Mouse (Mus musculus): ENCODE measurements around the gene Zfp598. TPM values are rescaled to one million over a fixed set of nuclear protein-coding genes. Genes with fewer than 3 reads are reported as not detected.
"Not testable (repeated sequence)": the region's sequence is repeated elsewhere in the genome, so short reads cannot be mapped to it uniquely, and the experiment has no call there.

The Zfp598 gene
- polyA plus RNA-seq, 1 experiment from 2014 or later = 24.9 TPM

GRCm38 (mm10) chr17:24720616-24721015 is 51.1 kb downstream of the Zfp598 start:
- ATAC-seq (ENCODE audit: low FRiP score); H3K27ac ChIP-seq (ENCODE audit: low read depth, low read length); H3K27me3 ChIP-seq (ENCODE audit: control insufficient read depth, insufficient read depth, low read length); H3K9me3 ChIP-seq (ENCODE audit: control insufficient read depth, low read length): not testable (repeated sequence)
- peak overlapping the region; percentile 88 for H3K4me2 ChIP-seq
- H3K36me3 ChIP-seq (ENCODE audit: control insufficient read depth, insufficient read depth, low read length) = peaks cover 11% of the 10 kb centered on the region
- WGBS = 2% methylated on average over 11 of the region's 11 CpGs
- H3K9ac ChIP-seq (ENCODE audit: low read length) = peak overlapping the region; percentile 82
- peak; percentile 86 for DNase-seq (ENCODE audit: low spot score, missing footprints)
- peaks cover 15% of the 10 kb centered on the region for H3K4me1 ChIP-seq (ENCODE audit: control insufficient read depth, insufficient read depth, low read length)
- H3K4me3 ChIP-seq (ENCODE audit: low read depth, low read length) = peak overlapping the region; percentile 88

GRCm38 (mm10) chr17:24721383-24721955 is 52.0 kb downstream of the Zfp598 start:
- 76% methylated on average over 7 of the region's 7 CpGs for WGBS
- peak overlapping the region; percentile 88 for H3K4me2 ChIP-seq
- peak; percentile 83 for DNase-seq (ENCODE audit: low spot score, missing footprints)
- not testable (repeated sequence) for H3K9me3 ChIP-seq (ENCODE audit: control insufficient read depth, low read length); H3K27me3 ChIP-seq (ENCODE audit: control insufficient read depth, insufficient read depth, low read length); H3K27ac ChIP-seq (ENCODE audit: low read depth, low read length); ATAC-seq (ENCODE audit: low FRiP score)
- H3K4me3 ChIP-seq (ENCODE audit: low read depth, low read length) = peak overlapping the region; percentile 88
- peaks cover 15% of the 10 kb centered on the region for H3K4me1 ChIP-seq (ENCODE audit: control insufficient read depth, insufficient read depth, low read length)
- H3K36me3 ChIP-seq (ENCODE audit: control insufficient read depth, insufficient read depth, low read length) = peaks cover 11% of the 10 kb centered on the region
- H3K9ac ChIP-seq (ENCODE audit: low read length) = peak overlapping the region; percentile 47

GRCm38 (mm10) chr17:24722220-24722924 is 52.9 kb downstream of the Zfp598 start:
- peaks cover 11% of the 10 kb centered on the region for H3K36me3 ChIP-seq (ENCODE audit: control insufficient read depth, insufficient read depth, low read length)
- no peak for ATAC-seq (ENCODE audit: low FRiP score)
- no peak overlapping the region; the same call in 1 of the 2 replicates for H3K4me2 ChIP-seq
- H3K4me3 ChIP-seq (ENCODE audit: low read depth, low read length) = 0 out of 2 replicates have a peak overlapping the region, but pooled peaks have one; percentile 3
- no peaks in the 10 kb centered on the region for H3K9me3 ChIP-seq (ENCODE audit: control insufficient read depth, low read length)
- H3K4me1 ChIP-seq (ENCODE audit: control insufficient read depth, insufficient read depth, low read length) = peaks cover 15% of the 10 kb centered on the region
- H3K9ac ChIP-seq (ENCODE audit: low read length) = no peak overlapping the region; the same call in 1 of the 2 replicates
- no peak overlapping the region for H3K27ac ChIP-seq (ENCODE audit: low read depth, low read length)
- 40% methylated on average over 13 of the region's 13 CpGs for WGBS
- H3K27me3 ChIP-seq (ENCODE audit: control insufficient read depth, insufficient read depth, low read length) = no peaks in the 10 kb centered on the region
- DNase-seq (ENCODE audit: low spot score, missing footprints) = peak; percentile 89

GRCm38 (mm10) chr17:24723122-24723880 is 53.8 kb downstream of the Zfp598 start:
- ATAC-seq (ENCODE audit: low FRiP score) = no peak
- H3K9me3 ChIP-seq (ENCODE audit: control insufficient read depth, low read length) = no peaks in the 10 kb centered on the region

GRCm38 (mm10) chr17:24723881-24724180 is 54.3 kb downstream of the Zfp598 start:
- ATAC-seq (ENCODE audit: low FRiP score) (no peak), DNase-seq (ENCODE audit: low spot score, missing footprints) (no peak)
- H3K36me3 ChIP-seq (ENCODE audit: control insufficient read depth, insufficient read depth, low read length) = peaks cover 11% of the 10 kb centered on the region
- 0% methylated on average over 15 of the region's 15 CpGs for WGBS
- peak overlapping the region; percentile 74 for H3K4me2 ChIP-seq
- H3K27me3 ChIP-seq (ENCODE audit: control insufficient read depth, insufficient read depth, low read length) = no peaks in the 10 kb centered on the region
- H3K27ac ChIP-seq (ENCODE audit: low read depth, low read length) = peak overlapping the region; percentile 33
- peak overlapping the region; percentile 74 for H3K9ac ChIP-seq (ENCODE audit: low read length)
- no peaks in the 10 kb centered on the region for H3K9me3 ChIP-seq (ENCODE audit: control insufficient read depth, low read length)
- peaks cover 15% of the 10 kb centered on the region for H3K4me1 ChIP-seq (ENCODE audit: control insufficient read depth, insufficient read depth, low read length)
- H3K4me3 ChIP-seq (ENCODE audit: low read depth, low read length) = peak overlapping the region; percentile 50

More at GRCm38 (mm10) chr17:24723122-24723880, 53.8 kb downstream of the Zfp598 start:
- no peaks in the 10 kb centered on the region for H3K27me3 ChIP-seq (ENCODE audit: control insufficient read depth, insufficient read depth, low read length)
- 4% methylated on average over 12 of the region's 12 CpGs for WGBS
- H3K27ac ChIP-seq (ENCODE audit: low read depth, low read length) = no peak overlapping the region
- peaks cover 15% of the 10 kb centered on the region for H3K4me1 ChIP-seq (ENCODE audit: control insufficient read depth, insufficient read depth, low read length)
- H3K4me2 ChIP-seq = peak overlapping the region; percentile 74
- peak overlapping the region; percentile 50 for H3K4me3 ChIP-seq (ENCODE audit: low read depth, low read length)
- peak overlapping the region; percentile 74 for H3K9ac ChIP-seq (ENCODE audit: low read length)
- peak; percentile 91 for DNase-seq (ENCODE audit: low spot score, missing footprints)
- peaks cover 11% of the 10 kb centered on the region for H3K36me3 ChIP-seq (ENCODE audit: control insufficient read depth, insufficient read depth, low read length)

GRCm38 (mm10) chr17:24724184-24724583 is 54.7 kb downstream of the Zfp598 start, which contains the start of gene Ndufb10:
Gene Ndufb10, minus strand, starts transcription at chr17:24724478.
- peak; percentile 100 for DNase-seq (ENCODE audit: low spot score, missing footprints)
- Histone ChIP-seq H3K4me2 (peak within 1 kb of the TSS; percentile 74), H3K4me1 (ENCODE audit: control insufficient read depth, insufficient read depth, low read length) (peaks cover 15% of the 10 kb centered on the region), H3K9ac (ENCODE audit: low read length) (peak within 1 kb of the TSS; percentile 74), H3K4me3 (ENCODE audit: low read depth, low read length) (peak within 1 kb of the TSS; percentile 50), H3K27me3 (ENCODE audit: control insufficient read depth, insufficient read depth, low read length) (no peaks in the 10 kb centered on the region), H3K36me3 (ENCODE audit: control insufficient read depth, insufficient read depth, low read length) (peaks cover 11% of the 10 kb centered on the region), H3K9me3 (ENCODE audit: control insufficient read depth, low read length) (no peaks in the 10 kb centered on the region), H3K27ac (ENCODE audit: low read depth, low read length) (peak within 1 kb of the TSS; percentile 40)
- WGBS = under 1% methylated on average over 30 of the region's 30 CpGs
- ATAC-seq (ENCODE audit: low FRiP score) = peak; percentile 81

GRCm38 (mm10) chr17:24725637-24726390 is 56.3 kb downstream of the Zfp598 start:
- no peak overlapping the region for H3K4me2 ChIP-seq
- no peaks in the 10 kb centered on the region for H3K27me3 ChIP-seq (ENCODE audit: control insufficient read depth, insufficient read depth, low read length)
- peaks cover 15% of the 10 kb centered on the region for H3K4me1 ChIP-seq (ENCODE audit: control insufficient read depth, insufficient read depth, low read length)
- WGBS = 81% methylated on average over 3 of the region's 3 CpGs
- no peak overlapping the region for H3K9ac ChIP-seq (ENCODE audit: low read length)
- H3K9me3 ChIP-seq (ENCODE audit: control insufficient read depth, low read length) = no peaks in the 10 kb centered on the region
- ATAC-seq (ENCODE audit: low FRiP score) = no peak
- peaks cover 11% of the 10 kb centered on the region for H3K36me3 ChIP-seq (ENCODE audit: control insufficient read depth, insufficient read depth, low read length)
- DNase-seq (ENCODE audit: low spot score, missing footprints) = peak; percentile 67
- no peak overlapping the region for H3K4me3 ChIP-seq (ENCODE audit: low read depth, low read length)
- no peak overlapping the region for H3K27ac ChIP-seq (ENCODE audit: low read depth, low read length)

GRCm38 (mm10) chr17:24727618-24728017 is 58.1 kb downstream of the Zfp598 start, which contains the start of gene Rpl3l:
Gene Rpl3l, plus strand, starts transcription at chr17:24727820.
- H3K9ac ChIP-seq (ENCODE audit: low read length) = no peak within 1 kb of the TSS
- no peak for DNase-seq (ENCODE audit: low spot score, missing footprints)
- H3K36me3 ChIP-seq (ENCODE audit: control insufficient read depth, insufficient read depth, low read length) = no peaks in the 10 kb centered on the region; the same call in 1 of the 2 replicates
- no peak within 1 kb of the TSS for H3K4me2 ChIP-seq
- 66% methylated on average over 2 of the region's 2 CpGs for WGBS
- no peak within 1 kb of the TSS for H3K4me3 ChIP-seq (ENCODE audit: low read depth, low read length)
- H3K4me1 ChIP-seq (ENCODE audit: control insufficient read depth, insufficient read depth, low read length) = peaks cover 9% of the 10 kb centered on the region
- no peak for ATAC-seq (ENCODE audit: low FRiP score)
- no peaks in the 10 kb centered on the region for H3K9me3 ChIP-seq (ENCODE audit: control insufficient read depth, low read length)
- no peaks in the 10 kb centered on the region for H3K27me3 ChIP-seq (ENCODE audit: control insufficient read depth, insufficient read depth, low read length)
- H3K27ac ChIP-seq (ENCODE audit: low read depth, low read length) = no peak within 1 kb of the TSS

All from midbrain, embryonic 11.5 days (tissue).